Mouse (Mus musculus) heart, postnatal 25 days (tissue): ENCODE measurements at regions not wholly inside any gene's neighbourhood (a gene's known extent, or its start where the extent isn't known, plus 50 kb on each side); places are given as distances from the start of the nearest gene placed in this dataset.
"Not testable (repeated sequence)": the region's sequence is repeated elsewhere in the genome, so short reads cannot be mapped to it uniquely, and the experiment has no call there.

Experiments used
- DNase-seq: peaks from one replicate; pipeline ENCODE4 v3.0.0; 2022; ENCODE audit warnings: low spot score
- intact Hi-C: fragments of 180-260 bp; cut with DNase I; formaldehyde crosslinking; loops from one replicate; pipeline ENCODE4 v1.15.1; 2025

DNA sequence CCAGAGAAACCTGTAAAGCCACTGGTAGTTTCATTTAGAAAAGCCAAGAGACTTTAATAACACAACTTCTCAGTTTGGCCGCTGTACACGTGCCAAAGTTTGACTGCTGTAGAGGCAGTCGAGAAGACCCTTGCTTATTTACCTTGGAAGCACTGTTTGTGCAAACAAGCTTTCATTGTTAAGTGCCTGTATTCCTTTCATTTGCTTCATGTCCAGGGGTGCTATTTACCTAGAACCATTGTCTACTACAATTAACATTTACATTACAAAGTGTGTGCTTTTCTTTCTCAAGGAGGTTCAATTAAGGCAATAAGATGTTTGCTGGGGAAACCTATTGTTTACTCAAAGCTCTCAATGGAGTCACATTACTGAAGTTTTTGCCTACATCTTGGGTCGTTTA lies 236.9 kb downstream of the Mef2c start:
- DNase-seq: no peak
- intact Hi-C loops: no loop called here

DNA sequence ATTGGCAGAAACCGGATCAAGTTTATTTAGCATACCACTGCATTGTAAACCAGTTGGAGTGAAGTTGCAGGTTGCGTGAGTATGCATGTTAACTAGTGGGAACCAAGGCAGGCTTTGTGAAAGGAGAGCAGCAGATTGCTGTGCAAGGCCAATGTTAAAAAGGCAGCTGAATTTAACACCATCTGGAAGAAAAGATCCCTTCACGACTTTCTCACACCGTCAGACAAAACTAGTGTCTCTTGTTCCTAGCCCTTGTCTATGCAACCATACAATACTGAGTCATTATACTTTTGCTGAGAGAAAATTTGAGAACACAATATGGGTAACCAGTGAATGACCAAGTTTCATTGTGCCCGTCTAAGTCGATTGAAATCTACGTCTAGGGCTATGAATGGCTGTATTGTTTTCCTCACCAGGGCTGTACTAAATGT lies 237.8 kb downstream of the Mef2c start:
- intact Hi-C loops: no loop called here
- no peak for DNase-seq

- intact Hi-C loops: no loop called here
- no peak for DNase-seq
Observed at GRCm38 (mm10) chr13:83742102-83742501, 238.3 kb downstream of the Mef2c start.

DNA sequence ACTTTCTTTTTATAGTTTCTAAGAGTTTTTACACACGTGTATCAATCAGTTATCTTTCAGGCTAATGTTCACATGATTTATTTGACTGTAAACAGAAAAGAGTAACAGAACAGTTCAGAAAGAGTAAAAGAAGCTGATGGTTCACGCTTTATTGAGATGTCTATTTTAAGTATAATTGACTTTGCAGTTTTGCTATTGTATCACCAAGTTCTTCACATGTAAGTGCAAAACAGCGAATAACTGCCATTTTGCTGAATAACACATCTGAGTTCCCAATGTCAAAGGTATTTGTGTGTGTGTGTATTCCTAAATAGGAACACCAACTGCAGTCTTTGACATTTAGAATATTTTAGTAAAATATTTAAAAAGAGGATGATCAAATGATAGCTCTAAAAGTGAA lies 238.7 kb downstream of the Mef2c start:
- DNase-seq: no peak
- intact Hi-C loops: no loop called here

GRCm38 (mm10) chr13:83743381-83743780 lies 239.5 kb downstream of the Mef2c start:
- intact Hi-C loops: no loop called here

DNA sequence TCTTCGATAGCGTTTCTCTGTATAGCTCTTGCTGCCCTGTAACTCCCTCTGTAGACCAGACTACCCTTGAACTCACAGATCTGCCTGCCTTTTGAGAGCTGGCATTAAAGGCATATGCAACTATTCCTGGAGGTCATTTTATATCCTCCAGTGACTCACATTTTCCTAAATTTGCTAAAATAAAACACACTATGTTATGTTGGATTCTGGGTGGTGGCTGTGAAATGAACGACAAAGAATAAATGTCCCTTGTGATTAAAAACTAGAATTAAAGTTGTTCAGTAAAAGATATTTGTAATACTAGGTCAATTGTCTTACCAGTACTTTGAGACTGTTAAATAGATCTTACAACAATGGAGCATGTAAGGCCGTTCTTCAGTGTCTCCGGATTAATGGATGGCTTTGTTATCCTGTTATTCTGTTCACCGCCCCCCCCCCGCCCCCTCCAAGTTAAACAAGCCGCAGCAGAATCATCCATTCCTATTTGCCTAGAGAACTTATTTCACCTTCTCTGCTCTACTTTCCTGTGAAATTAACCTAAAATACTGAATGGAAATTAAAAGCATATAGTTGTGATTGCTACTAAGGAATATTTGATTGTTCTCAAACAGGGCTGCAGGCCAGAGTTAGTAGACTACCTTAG lies 240.4 kb downstream of the Mef2c start:
- no peak for DNase-seq
- intact Hi-C loops: no loop called here

More at GRCm38 (mm10) chr13:83743381-83743780, 239.5 kb downstream of the Mef2c start:
- no peak for DNase-seq

- intact Hi-C loops: no loop called here
- DNase-seq: no peak
Observed at GRCm38 (mm10) chr13:83744981-83745555, 241.2 kb downstream of the Mef2c start.

DNA sequence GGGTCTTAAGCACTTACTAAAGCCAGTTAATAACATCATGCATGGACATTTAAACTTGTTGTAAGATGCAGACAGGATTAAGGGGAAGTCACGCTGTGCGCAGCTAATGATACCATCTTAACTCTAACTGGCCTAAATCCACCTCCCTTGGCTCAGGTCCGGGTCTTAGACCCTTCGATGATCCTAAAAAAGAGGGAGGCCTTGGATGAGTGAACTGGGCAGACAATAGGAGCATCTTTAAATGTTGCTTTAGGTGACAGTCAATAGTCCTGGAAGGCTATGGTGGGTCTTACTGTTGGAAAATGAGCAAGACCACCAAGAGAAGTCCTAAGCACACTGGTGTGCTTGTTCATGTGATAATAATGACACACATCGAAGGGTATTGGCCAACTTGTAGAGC lies 242.1 kb downstream of the Mef2c start:
- no peak for DNase-seq
- intact Hi-C loops: no loop called here

DNA sequence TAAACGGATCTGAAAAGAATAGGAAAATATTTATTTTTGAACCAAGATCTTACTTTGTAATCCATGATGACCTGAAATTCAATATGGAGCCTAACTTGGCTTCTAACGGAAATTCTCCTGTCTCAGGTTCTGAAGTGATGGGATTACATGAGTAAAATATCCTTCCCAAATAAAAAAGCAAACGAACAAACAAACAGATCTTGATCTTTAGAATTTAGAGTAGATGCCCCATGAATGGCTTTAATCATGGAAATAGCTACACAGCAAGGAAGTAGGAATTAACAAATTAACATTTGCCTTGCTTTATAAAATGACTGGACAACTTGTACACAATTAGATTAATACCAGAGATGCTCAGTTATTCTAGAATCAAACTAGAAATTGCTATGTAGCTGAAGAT lies 243.8 kb downstream of the Mef2c start:
- intact Hi-C loops: no loop called here

DNA sequence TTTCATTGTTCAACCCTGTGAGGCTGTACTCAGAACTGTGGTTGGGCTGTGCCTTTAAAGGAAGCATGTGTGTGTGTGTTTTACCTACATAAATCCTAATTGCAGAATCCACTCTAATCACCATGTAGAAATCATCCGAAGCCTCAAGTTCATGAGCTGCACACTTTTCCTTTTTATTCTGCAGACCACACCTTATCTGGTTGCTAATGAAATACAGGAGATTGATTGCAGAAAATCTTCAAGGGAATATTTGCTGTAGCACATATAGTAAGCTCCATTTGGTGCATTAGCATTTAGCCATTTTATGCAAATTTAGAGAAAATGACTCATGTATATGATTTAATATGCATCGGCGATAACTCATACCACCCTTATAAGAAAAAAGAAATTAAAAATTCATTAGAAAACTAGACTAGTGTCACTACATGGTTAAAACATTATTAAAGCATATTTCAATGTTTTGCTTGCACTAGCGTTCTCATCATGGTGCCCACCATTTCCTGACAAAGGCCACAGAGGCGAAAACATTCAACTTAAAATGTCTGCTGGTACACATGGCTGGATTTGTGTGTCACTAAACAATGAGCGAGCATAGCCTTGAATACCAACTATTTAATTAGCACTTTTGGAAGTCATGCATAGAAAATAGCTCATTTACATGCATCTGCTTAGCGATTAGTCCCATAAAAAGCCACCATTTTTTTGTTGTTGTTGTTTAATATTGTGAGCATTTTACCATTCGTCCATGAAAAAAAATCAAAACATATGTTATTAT lies 245.7 kb downstream of the Mef2c start:
- no peak for DNase-seq
- intact Hi-C loops: no loop called here

More for the DNA sequence above, 243.8 kb downstream of the Mef2c start:
- DNase-seq: no peak

- DNase-seq: no peak
- intact Hi-C loops: no loop called here
Observed at GRCm38 (mm10) chr13:83750437-83750836, 246.6 kb downstream of the Mef2c start.

GRCm38 (mm10) chr13:83760387-83761170 lies 256.7 kb downstream of the Mef2c start:
- no peak for DNase-seq

GRCm38 (mm10) chr13:83762484-83762883 lies 258.6 kb downstream of the Mef2c start:
- intact Hi-C loops: no loop called here
- DNase-seq: no peak

More at GRCm38 (mm10) chr13:83760387-83761170, 256.7 kb downstream of the Mef2c start:
- intact Hi-C loops: no loop called here

DNA sequence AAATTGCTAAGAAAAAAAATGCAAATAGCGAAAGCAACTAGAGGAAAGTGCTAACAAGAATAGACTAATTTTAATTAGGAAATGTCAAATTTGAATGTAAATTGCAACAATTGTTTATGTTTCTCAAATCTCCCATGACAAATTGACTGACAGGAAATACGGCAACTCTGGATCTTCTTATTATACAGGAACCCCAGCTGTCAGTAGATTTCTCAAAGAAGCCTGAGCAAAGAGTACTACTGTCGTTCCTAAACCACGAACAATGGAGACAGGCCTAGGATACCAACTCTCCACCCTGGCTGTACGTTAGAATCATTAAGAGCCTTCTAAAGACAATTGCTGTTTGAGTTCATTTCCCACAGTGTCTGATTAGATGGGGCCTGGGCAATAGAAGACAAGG lies 259.5 kb downstream of the Mef2c start:
- DNase-seq, intact Hi-C loops: not testable (repeated sequence)

GRCm38 (mm10) chr13:83785643-83786042 lies 281.8 kb downstream of the Mef2c start:
- DNase-seq: no peak
- intact Hi-C loops: no loop called here

GRCm38 (mm10) chr13:83809535-83809934 lies 305.7 kb downstream of the Mef2c start:
- DNase-seq: no peak
- intact Hi-C loops: no loop called here

- intact Hi-C loops: no loop called here
- DNase-seq: no peak
Observed at GRCm38 (mm10) chr13:83820291-83820690, 316.5 kb downstream of the Mef2c start.

- no peak for DNase-seq
- intact Hi-C loops: no loop called here
Observed at GRCm38 (mm10) chr13:83820721-83821120, 316.9 kb downstream of the Mef2c start.

GRCm38 (mm10) chr13:83824926-83825325 lies 321.1 kb downstream of the Mef2c start:
- DNase-seq: no peak
- intact Hi-C loops: no loop called here

- intact Hi-C loops: no loop called here
- no peak for DNase-seq
Observed at GRCm38 (mm10) chr13:83826841-83827463, 323.1 kb downstream of the Mef2c start.
